Mouse (Mus musculus): ENCODE measurements around the gene Csgalnact2. TPM values are rescaled to one million over a fixed set of nuclear protein-coding genes. Genes with fewer than 3 reads are reported as not detected.

The Csgalnact2 gene
- polyA plus RNA-seq, 1 experiment from 2014 or later = 6.3 TPM

DNA sequence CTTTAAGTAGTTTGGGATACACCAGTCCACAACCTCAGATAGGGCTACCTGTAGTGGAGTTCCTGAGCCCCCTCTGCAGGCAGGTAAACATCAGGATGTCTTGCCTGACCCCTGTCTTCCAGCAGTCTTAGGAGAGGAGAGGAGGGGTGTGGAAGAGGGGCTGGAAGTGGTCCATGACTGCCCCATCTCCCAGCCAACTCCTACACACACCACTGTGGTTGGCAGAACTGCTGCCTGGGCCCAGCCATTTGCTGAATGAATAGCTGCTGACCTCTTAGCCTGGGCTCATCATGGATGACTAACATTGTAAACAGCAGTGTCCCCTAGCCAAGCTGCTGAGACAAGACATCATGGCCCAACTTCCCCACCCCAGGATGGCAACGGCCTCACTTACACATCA, 26.6 kb upstream of the Csgalnact2 start:
- 72% methylated on average over 1 of the region's 1 CpGs for WGBS (ENCODE audit: insufficient replicate concordance)
- Histone ChIP-seq H3K9me3 (ENCODE audit: low read length) (no peaks in the 10 kb centered on the region), H3K4me2 (ENCODE audit: low read depth, low read length) (no peak overlapping the region), H3K9ac (replicated peaks) (no peak overlapping the region), H3K4me3 (ENCODE audit: low read depth, low read length) (no peak overlapping the region), H3K4me1 (ENCODE audit: insufficient read depth) (no peaks in the 10 kb centered on the region), H3K27me3 (ENCODE audit: insufficient read depth, low read length) (0 out of 2 replicates have a peak, but pooled peaks cover 3% of the 10 kb centered on the region), H3K27ac (ENCODE audit: low read depth) (no peak overlapping the region), H3K36me3 (replicated peaks; ENCODE audit: insufficient read depth, low read length) (no peaks in the 10 kb centered on the region)
- TF ChIP-seq EP300 (IDR thresholded peaks at IDR 0.05; ENCODE audit: low read depth) (no peak), CTCF (IDR thresholded peaks at IDR 0.05; ENCODE audit: low read depth) (no peak)
- ATAC-seq (no peak), DNase-seq (no peak)

- WGBS (ENCODE audit: insufficient replicate concordance) = 59% methylated on average over 8 of the region's 8 CpGs
- Histone ChIP-seq H3K27me3 (ENCODE audit: insufficient read depth, low read length) (0 out of 2 replicates have a peak, but pooled peaks cover 3% of the 10 kb centered on the region), H3K4me1 (ENCODE audit: insufficient read depth) (no peaks in the 10 kb centered on the region), H3K9ac (replicated peaks) (no peak overlapping the region), H3K27ac (ENCODE audit: low read depth) (no peak overlapping the region), H3K4me2 (ENCODE audit: low read depth, low read length) (no peak overlapping the region), H3K4me3 (ENCODE audit: low read depth, low read length) (no peak overlapping the region), H3K9me3 (ENCODE audit: low read length) (no peaks in the 10 kb centered on the region), H3K36me3 (replicated peaks; ENCODE audit: insufficient read depth, low read length) (no peaks in the 10 kb centered on the region)
- DNase-seq (no peak), ATAC-seq (no peak)
- no peak for TF ChIP-seq CTCF (IDR thresholded peaks at IDR 0.05; ENCODE audit: low read depth)
- TF ChIP-seq EP300 (IDR thresholded peaks at IDR 0.05; ENCODE audit: low read depth) = no peak
Measured at GRCm38 (mm10) chr6:118164691-118165090, 25.8 kb upstream of the Csgalnact2 start.

- 67% methylated on average over 2 of the region's 2 CpGs for WGBS (ENCODE audit: insufficient replicate concordance)
- ATAC-seq = no peak
- H3K4me1 ChIP-seq (ENCODE audit: insufficient read depth) = no peaks in the 10 kb centered on the region
- no peak overlapping the region for H3K27ac ChIP-seq (ENCODE audit: low read depth)
- no peaks in the 10 kb centered on the region for H3K36me3 ChIP-seq (replicated peaks; ENCODE audit: insufficient read depth, low read length)
- DNase-seq = no peak
- H3K9me3 ChIP-seq (ENCODE audit: low read length) = no peaks in the 10 kb centered on the region
- H3K4me2 ChIP-seq (ENCODE audit: low read depth, low read length) = no peak overlapping the region
- 0 out of 2 replicates have a peak, but pooled peaks cover 3% of the 10 kb centered on the region for H3K27me3 ChIP-seq (ENCODE audit: insufficient read depth, low read length)
- no peak overlapping the region for H3K9ac ChIP-seq (replicated peaks)
- no peak overlapping the region for H3K4me3 ChIP-seq (ENCODE audit: low read depth, low read length)
- TF ChIP-seq CTCF (IDR thresholded peaks at IDR 0.05; ENCODE audit: low read depth) (no peak), EP300 (IDR thresholded peaks at IDR 0.05; ENCODE audit: low read depth) (no peak)
Measured at GRCm38 (mm10) chr6:118163086-118163485, 24.1 kb upstream of the Csgalnact2 start.

DNA sequence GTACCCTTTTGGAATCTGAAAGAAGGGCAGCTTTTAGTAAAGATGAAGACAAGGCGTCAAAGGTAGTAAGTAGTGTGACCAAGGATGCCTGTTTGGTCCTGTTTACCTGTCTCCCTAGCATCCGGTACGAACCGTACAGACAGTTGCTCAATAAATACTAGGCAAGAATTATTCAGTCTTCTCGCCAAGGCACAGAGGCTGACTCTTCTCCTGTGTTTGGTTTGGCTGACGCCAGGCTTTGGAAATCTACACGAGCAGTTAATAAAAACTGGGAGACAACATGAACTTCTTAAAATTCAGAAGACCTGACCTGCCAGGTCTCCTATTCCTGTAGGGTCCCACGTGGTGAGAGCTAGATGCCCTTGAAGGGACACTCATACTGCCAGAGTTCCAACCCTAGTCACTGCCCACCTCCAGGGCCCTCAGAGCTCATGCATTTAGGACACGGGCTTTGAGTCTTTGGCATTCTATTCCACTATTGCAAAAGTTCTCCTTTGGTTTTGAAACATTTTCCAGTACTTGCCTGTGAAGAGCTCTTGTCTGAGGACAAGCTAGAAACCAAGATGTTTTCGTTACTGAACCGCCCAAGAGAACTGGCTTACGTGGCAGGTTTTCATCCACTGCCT, 23.6 kb upstream of the Csgalnact2 start:
- Histone ChIP-seq H3K36me3 (replicated peaks; ENCODE audit: insufficient read depth, low read length) (no peaks in the 10 kb centered on the region), H3K27ac (ENCODE audit: low read depth) (no peak overlapping the region), H3K27me3 (ENCODE audit: insufficient read depth, low read length) (no peaks in the 10 kb centered on the region), H3K4me2 (ENCODE audit: low read depth, low read length) (no peak overlapping the region), H3K9ac (replicated peaks) (no peak overlapping the region), H3K4me1 (ENCODE audit: insufficient read depth) (no peaks in the 10 kb centered on the region), H3K9me3 (ENCODE audit: low read length) (no peaks in the 10 kb centered on the region), H3K4me3 (ENCODE audit: low read depth, low read length) (no peak overlapping the region)
- WGBS (ENCODE audit: insufficient replicate concordance) = 77% methylated on average over 12 of the region's 12 CpGs
- DNase-seq (no peak), ATAC-seq (no peak)
- TF ChIP-seq CTCF (IDR thresholded peaks at IDR 0.05; ENCODE audit: low read depth) (no peak), EP300 (IDR thresholded peaks at IDR 0.05; ENCODE audit: low read depth) (no peak)

- WGBS (ENCODE audit: insufficient replicate concordance) = 80% methylated on average over 5 of the region's 5 CpGs
- Histone ChIP-seq H3K9me3 (ENCODE audit: low read length) (no peaks in the 10 kb centered on the region), H3K4me3 (ENCODE audit: low read depth, low read length) (no peak overlapping the region), H3K4me1 (ENCODE audit: insufficient read depth) (no peaks in the 10 kb centered on the region), H3K27me3 (ENCODE audit: insufficient read depth, low read length) (no peaks in the 10 kb centered on the region), H3K36me3 (replicated peaks; ENCODE audit: insufficient read depth, low read length) (no peaks in the 10 kb centered on the region), H3K4me2 (ENCODE audit: low read depth, low read length) (no peak overlapping the region), H3K9ac (replicated peaks) (no peak overlapping the region), H3K27ac (ENCODE audit: low read depth) (no peak overlapping the region)
- DNase-seq (no peak), ATAC-seq (no peak)
- TF ChIP-seq EP300 (IDR thresholded peaks at IDR 0.05; ENCODE audit: low read depth) (no peak), CTCF (IDR thresholded peaks at IDR 0.05; ENCODE audit: low read depth) (no peak)
Measured at GRCm38 (mm10) chr6:118153091-118153490, 14.2 kb upstream of the Csgalnact2 start.

DNA sequence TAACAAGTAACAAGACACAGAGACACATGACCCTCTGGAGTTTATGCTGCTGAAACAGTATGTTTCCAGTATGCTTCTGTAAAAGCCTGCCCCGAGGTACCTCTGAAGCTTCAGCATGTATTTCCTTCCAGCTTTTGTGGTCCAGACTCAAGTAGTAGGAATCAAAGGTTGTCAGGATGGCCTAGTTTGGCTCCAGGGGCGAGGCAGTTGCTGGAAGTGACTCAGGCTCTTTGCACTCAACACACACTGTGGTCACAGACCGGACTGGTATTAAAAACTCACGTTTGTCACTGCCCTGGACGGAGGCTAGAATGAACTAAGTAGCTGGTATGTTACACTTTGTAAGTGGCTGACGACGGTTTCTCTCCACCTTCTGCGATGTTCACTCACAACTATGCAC, 12.0 kb upstream of the Csgalnact2 start:
- ATAC-seq = no peak
- no peak for TF ChIP-seq EP300 (IDR thresholded peaks at IDR 0.05; ENCODE audit: low read depth)
- no peaks in the 10 kb centered on the region for H3K9me3 ChIP-seq (ENCODE audit: low read length)
- H3K4me1 ChIP-seq (ENCODE audit: insufficient read depth) = no peaks in the 10 kb centered on the region
- H3K36me3 ChIP-seq (replicated peaks; ENCODE audit: insufficient read depth, low read length) = no peaks in the 10 kb centered on the region
- no peak overlapping the region for H3K27ac ChIP-seq (ENCODE audit: low read depth)
- no peaks in the 10 kb centered on the region for H3K27me3 ChIP-seq (ENCODE audit: insufficient read depth, low read length)
- no peak overlapping the region for H3K4me2 ChIP-seq (ENCODE audit: low read depth, low read length)
- H3K4me3 ChIP-seq (ENCODE audit: low read depth, low read length) = no peak overlapping the region
- WGBS (ENCODE audit: insufficient replicate concordance) = 65% methylated on average over 8 of the region's 8 CpGs
- no peak overlapping the region for H3K9ac ChIP-seq (replicated peaks)
- no peak for DNase-seq
